Mouse (Mus musculus): ENCODE measurements around the gene Spata31d1c.

DNA sequence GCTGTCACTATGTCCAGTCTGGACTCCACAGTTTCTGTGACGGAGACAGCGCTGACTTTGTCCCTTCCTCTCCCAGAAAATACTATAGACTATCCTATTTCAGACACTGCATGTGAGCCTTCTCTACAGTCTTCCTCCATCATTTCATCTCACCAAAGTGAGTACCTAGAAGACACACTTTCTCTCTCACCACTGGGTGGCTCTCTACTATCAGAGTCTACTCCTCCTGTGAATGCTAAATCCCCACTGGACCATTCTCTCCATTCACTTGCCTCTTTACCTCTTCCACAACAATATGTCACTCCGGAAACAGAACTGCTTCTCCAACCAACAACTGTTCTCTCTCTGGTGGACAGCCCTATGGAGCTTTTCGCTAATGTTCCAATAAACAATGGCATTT lies 2.2 kb downstream of the Spata31d1c start:
- TF ChIP-seq POLR2A (IDR thresholded peaks at IDR 0.05; ENCODE audit: low read depth, low read length) (no peak), CTCF (conservative IDR thresholded peaks at IDR 0.05 in 1 of 2, IDR thresholded peaks at IDR 0.05 in 1 of 2; ENCODE audit: low read depth in 2 of 2, low read length in 2 of 2) (peak in 1 of 2 experiments; percentile 55; a peak in 2 of 4 replicates), ELF1 (IDR thresholded peaks at IDR 0.05; ENCODE audit: low read depth, low read length) (no peak), UBTF (IDR thresholded peaks at IDR 0.05; ENCODE audit: low read depth, low read length) (no peak), USF2 (conservative IDR thresholded peaks at IDR 0.05; ENCODE audit: low read depth, low read length) (no peak), TCF12 (IDR thresholded peaks at IDR 0.05; ENCODE audit: low read depth, low read length) (no peak), HCFC1 (IDR thresholded peaks at IDR 0.05; ENCODE audit: low read depth, low read length) (no peak), ETS1 (conservative IDR thresholded peaks at IDR 0.05; ENCODE audit: low read depth, low read length) (no peak), PAX5 (IDR thresholded peaks at IDR 0.05; ENCODE audit: low read length) (no peak), MAFK (IDR thresholded peaks at IDR 0.05; ENCODE audit: insufficient replicate concordance, low read length) (no peak), USF1 (IDR thresholded peaks at IDR 0.05; ENCODE audit: low read depth, low read length) (no peak), GABPA (IDR thresholded peaks at IDR 0.05; ENCODE audit: insufficient replicate concordance, low read depth, low read length) (no peak), BHLHE40 (IDR thresholded peaks at IDR 0.05; ENCODE audit: low read depth, low read length) (no peak)
